Mouse (Mus musculus) hindbrain, embryonic 13.5 days (tissue): ENCODE results near the gene Stard3nl. TPM values are rescaled to one million over a fixed set of nuclear protein-coding genes. Genes with fewer than 3 reads are reported as not detected.

Source experiments
- ATAC-seq: fragments of 200-750 bp; cut with Nextera tagmentation; 2 replicates; pipeline ENCODE4 v1.8.0; 2017; ENCODE audit warnings: moderate TSS enrichment; ENCODE audit not compliant: low FRiP score
- H3K27ac ChIP-seq: fragments of 300-500 bp; sonication (generic); 2 replicates; pipeline ENCODE4 v1.5.1; 2015; ENCODE audit warnings: inconsistent platforms, mild to moderate bottlenecking, moderate library complexity
- H3K27me3 ChIP-seq: fragments of 300-500 bp; sonication (generic); 2 replicates; pipeline ENCODE4 v1.6.1; 2015; ENCODE audit warnings: mild to moderate bottlenecking, inconsistent platforms
- H3K36me3 ChIP-seq: fragments of 300-500 bp; sonication (generic); 2 replicates; pipeline ENCODE4 v1.6.1; 2015; ENCODE audit warnings: mild to moderate bottlenecking, inconsistent platforms
- H3K4me1 ChIP-seq: fragments of 300-500 bp; sonication (generic); replicated peaks from 2 replicates; pipeline ENCODE4 v1.6.1; 2015; ENCODE audit warnings: inconsistent platforms
- H3K4me2 ChIP-seq: fragments of 300-500 bp; sonication (generic); 2 replicates; pipeline ENCODE4 v1.6.1; 2015; ENCODE audit warnings: inconsistent platforms, mild to moderate bottlenecking, moderate library complexity
- H3K4me3 ChIP-seq: fragments of 300-500 bp; sonication (generic); 2 replicates; pipeline ENCODE4 v1.5.1; 2015; ENCODE audit warnings: mild to moderate bottlenecking, inconsistent platforms
- H3K9ac ChIP-seq: fragments of 300-500 bp; sonication (generic); 2 replicates; pipeline ENCODE4 v1.6.1; 2015; ENCODE audit warnings: mild to moderate bottlenecking, inconsistent platforms
- H3K9me3 ChIP-seq: fragments of 300-500 bp; sonication (generic); 2 replicates; pipeline ENCODE4 v1.6.1; 2016; ENCODE audit warnings: inconsistent platforms
- WGBS: fragments of 180-500 bp; shearing (Covaris S2); methylation state at CpG from one replicate; pipeline ENCODE4 v1.1.7; 2015; 5-methylcytosine and 5-hydroxymethylcytosine counted together
- polyA plus RNA-seq: library from polyadenylated mRNA; unstranded; fragments of >200 nt; fragmentation: Nextera tagmentation; extraction: Ambion mirVana; gene quantifications from 2 replicates; pipeline ENCODE4 v1.2.1, GENCODE M21; 2015

Gene Stard3nl
- polyA plus RNA-seq, 1 experiment from 2014 or later = 198 TPM

DNA sequence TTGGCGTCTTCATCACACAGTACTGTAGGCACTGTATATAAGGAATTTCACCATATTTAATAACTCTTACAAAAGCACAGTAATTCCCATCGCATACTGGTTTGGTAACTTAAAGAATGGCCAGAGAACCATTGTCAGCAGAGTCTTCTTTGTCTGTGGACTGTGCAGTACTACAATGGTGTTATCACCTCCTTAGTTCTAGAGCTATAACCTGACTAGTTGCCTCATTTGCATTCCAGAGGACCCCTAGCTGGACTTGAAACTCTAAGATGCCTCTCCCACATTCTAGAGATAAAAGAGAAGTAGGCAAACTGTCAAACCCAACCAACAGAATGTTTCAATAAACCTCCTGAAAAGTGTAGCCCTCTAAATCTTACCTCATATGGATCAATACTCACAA is 12.4 kb upstream of the Stard3nl start:
- H3K36me3 ChIP-seq = 0 out of 2 replicates have a peak, but pooled peaks cover 2% of the 10 kb centered on the region
- H3K27ac ChIP-seq = no peak overlapping the region
- no peaks in the 10 kb centered on the region for H3K4me1 ChIP-seq
- H3K9me3 ChIP-seq = no peaks in the 10 kb centered on the region
- 96% methylated on average over 2 of the region's 2 CpGs for WGBS
- ATAC-seq = no peak
- no peaks in the 10 kb centered on the region for H3K27me3 ChIP-seq
- no peak overlapping the region for H3K4me3 ChIP-seq
- no peak overlapping the region for H3K4me2 ChIP-seq
- H3K9ac ChIP-seq = no peak overlapping the region

DNA sequence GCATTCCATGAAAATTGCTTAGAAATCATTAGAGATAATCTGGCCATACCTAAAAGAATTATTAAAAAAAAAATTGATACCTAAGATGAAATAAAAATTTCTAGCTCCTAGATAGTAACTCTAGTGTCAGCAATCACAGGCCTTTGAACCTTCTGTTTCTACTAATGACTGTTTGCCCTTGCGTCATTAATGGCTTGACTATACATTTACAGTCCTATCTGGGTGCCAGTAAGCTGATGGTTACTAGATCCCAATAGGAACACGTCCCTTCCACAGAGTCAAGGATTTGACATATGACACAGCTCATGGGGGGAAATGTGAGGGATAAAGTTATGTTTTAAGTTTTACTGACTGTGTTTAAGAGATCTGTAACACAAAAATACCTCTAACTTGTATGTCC is 9.0 kb upstream of the Stard3nl start:
- H3K9ac ChIP-seq = no peak overlapping the region
- H3K27me3 ChIP-seq = no peaks in the 10 kb centered on the region
- 87% methylated on average over 2 of the region's 2 CpGs for WGBS
- ATAC-seq = no peak
- H3K36me3 ChIP-seq = 0 out of 2 replicates have a peak, but pooled peaks cover 2% of the 10 kb centered on the region
- H3K27ac ChIP-seq = no peak overlapping the region
- no peaks in the 10 kb centered on the region for H3K4me1 ChIP-seq
- H3K4me3 ChIP-seq = no peak overlapping the region
- H3K9me3 ChIP-seq = no peaks in the 10 kb centered on the region
- H3K4me2 ChIP-seq = no peak overlapping the region

DNA sequence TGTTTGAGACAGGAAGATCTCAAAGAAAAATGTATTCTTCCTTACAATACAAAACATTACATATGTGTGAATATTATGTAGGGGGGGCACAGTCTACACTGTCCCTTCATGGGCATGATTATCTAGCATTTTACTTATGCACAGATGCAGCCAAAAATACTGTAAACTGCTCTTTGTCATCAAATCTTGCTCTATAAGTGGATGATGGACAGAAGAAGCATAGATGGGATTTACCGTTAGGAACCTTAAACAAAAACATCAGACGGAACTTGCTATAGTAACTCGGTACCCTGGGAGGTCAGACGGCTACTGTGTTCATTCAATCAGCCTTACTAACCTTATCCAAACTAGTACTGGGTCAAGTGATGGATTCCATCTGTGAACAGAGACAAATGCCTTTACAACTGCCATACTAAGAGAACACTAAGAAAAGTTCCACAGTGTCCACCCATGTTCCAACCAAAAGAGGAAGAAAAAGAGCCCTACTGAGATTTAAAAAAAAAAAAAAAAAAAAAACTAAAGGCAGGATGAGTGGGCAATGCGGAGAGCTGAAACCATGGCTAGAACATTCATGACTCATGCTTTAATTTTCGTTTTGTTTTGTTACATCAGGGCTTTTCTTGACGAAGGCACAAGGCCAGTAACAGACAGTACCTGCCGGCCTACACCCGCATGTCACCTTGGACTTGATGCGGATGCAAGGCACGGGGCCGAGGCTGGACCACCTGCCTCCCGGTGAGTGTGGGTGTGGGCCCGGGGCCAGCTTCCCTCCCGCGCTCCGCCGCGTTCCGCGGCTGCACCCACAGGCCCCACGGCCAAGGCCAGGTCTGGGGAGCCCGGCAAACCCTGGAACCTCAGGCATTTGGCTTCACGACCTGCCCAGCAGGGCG is 552 bp downstream of the Stard3nl start:
- peak overlapping the region; percentile 73 for H3K4me2 ChIP-seq
- WGBS = under 1% methylated on average over 25 of the region's 25 CpGs
- peak overlapping the region; percentile 84 for H3K4me3 ChIP-seq
- H3K27me3 ChIP-seq = no peaks in the 10 kb centered on the region
- H3K9ac ChIP-seq = peak overlapping the region; percentile 93
- no peaks in the 10 kb centered on the region for H3K36me3 ChIP-seq
- H3K9me3 ChIP-seq = no peaks in the 10 kb centered on the region
- peak; percentile 92 for ATAC-seq
- H3K27ac ChIP-seq = peak overlapping the region; percentile 94
- peaks cover 29% of the 10 kb centered on the region for H3K4me1 ChIP-seq

DNA sequence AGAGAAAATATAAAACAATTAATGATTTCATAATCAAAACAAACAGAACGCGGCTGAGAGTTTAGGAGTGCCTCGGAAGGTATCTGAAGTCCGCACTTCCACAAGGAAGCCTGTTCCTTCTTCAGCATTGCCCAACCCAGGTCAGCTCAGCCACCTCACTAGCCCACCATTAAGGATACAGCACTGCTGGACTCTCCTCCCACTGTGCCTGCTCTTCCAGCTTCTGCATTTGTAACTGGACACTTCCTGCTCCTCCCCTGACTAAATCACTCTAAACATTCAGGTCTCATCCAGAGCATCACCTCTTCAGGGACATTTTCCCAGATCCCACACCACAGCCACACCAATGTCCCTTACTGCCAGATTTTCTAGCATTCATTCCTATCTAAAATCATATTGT is 1.4 kb downstream of the Stard3nl start:
- no peaks in the 10 kb centered on the region for H3K36me3 ChIP-seq
- peak overlapping the region; percentile 73 for H3K4me2 ChIP-seq
- peaks cover 33% of the 10 kb centered on the region for H3K4me1 ChIP-seq
- H3K27me3 ChIP-seq = no peaks in the 10 kb centered on the region
- ATAC-seq = no peak
- 68% methylated on average over 4 of the region's 4 CpGs for WGBS
- H3K4me3 ChIP-seq = peak overlapping the region; percentile 84
- no peaks in the 10 kb centered on the region for H3K9me3 ChIP-seq
- H3K9ac ChIP-seq = peak overlapping the region; percentile 65
- no peak overlapping the region for H3K27ac ChIP-seq

DNA sequence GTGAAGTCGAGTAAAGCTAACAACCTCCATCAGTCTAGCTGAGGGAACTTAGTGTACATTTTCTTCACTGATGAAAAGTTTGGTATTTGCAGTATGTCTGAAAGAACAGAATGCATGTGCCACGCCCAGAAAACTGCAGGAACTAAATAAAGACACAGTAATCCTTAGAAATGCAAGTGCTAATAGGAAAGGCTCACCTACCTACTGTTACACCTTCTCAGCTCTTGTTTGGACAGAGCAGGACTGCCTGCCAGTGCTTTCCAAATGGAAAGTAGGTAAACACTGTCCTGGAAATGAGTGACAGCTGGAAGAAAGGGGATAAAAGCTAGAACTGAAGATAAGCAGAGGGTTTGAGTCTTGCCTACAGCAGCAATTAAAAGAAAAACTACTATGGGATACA is 1.9 kb downstream of the Stard3nl start:
- H3K4me3 ChIP-seq = peak overlapping the region; percentile 84
- H3K4me2 ChIP-seq = peak overlapping the region; percentile 73
- 90% methylated on average over 2 of the region's 2 CpGs for WGBS

DNA sequence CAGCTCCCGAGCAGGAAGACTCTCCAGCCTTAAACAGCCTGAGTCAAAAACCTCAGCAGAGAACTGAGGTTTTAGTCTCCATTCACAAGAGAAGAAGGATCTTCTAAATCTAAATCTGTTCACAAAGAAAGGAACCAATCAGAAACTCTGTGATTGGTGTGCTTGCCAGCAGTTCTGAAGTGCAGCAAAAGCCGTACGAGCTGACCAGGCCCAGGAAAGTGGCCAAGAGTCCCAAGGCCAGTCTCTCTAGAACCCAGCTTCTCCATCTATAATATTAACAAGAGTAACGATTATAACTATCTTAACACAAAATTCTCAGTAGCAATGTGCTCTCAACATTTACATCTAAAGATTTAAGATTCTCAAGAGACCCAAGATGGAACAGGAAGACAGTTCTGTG is 4.0 kb downstream of the Stard3nl start:
- Histone ChIP-seq H3K4me3 (no peak overlapping the region), H3K27me3 (no peaks in the 10 kb centered on the region), H3K9me3 (no peaks in the 10 kb centered on the region), H3K36me3 (no peaks in the 10 kb centered on the region), H3K9ac (no peak overlapping the region), H3K4me2 (no peak overlapping the region), H3K27ac (no peak overlapping the region), H3K4me1 (peaks cover 29% of the 10 kb centered on the region)
- no peak for ATAC-seq
- WGBS = 84% methylated on average over 4 of the region's 4 CpGs

More for the DNA sequence above, 1.9 kb downstream of the Stard3nl start:
- Histone ChIP-seq H3K4me1 (peaks cover 33% of the 10 kb centered on the region), H3K27ac (no peak overlapping the region), H3K27me3 (no peaks in the 10 kb centered on the region), H3K9me3 (no peaks in the 10 kb centered on the region), H3K36me3 (no peaks in the 10 kb centered on the region), H3K9ac (peak overlapping the region; percentile 65)
- no peak for ATAC-seq

DNA sequence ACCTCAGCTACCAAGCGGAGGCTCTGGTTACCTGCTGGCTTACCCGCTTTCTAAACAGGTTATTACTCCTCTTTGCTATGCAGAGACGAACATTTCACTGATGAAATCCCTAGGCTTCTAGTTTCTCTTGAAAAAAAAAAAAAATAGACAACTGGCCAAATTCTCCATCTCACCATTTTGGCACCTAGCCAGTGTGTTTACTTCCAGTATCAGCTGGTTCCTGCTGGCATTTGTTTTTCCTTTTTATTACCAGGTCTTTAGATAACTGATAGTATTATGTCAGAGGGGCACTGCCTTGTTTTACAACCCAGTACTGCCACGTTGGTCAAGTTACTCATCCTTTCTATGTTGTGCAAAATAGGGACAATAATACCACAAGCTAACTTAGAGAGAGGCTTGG is 5.3 kb downstream of the Stard3nl start:
- Histone ChIP-seq H3K36me3 (no peaks in the 10 kb centered on the region), H3K27me3 (no peaks in the 10 kb centered on the region), H3K9me3 (no peaks in the 10 kb centered on the region), H3K4me2 (no peak overlapping the region), H3K27ac (0 out of 2 replicates have a peak overlapping the region, but pooled peaks have one; percentile 4), H3K9ac (no peak overlapping the region), H3K4me3 (no peak overlapping the region), H3K4me1 (peaks cover 29% of the 10 kb centered on the region)
- no peak for ATAC-seq
- 58% methylated on average over 4 of the region's 4 CpGs for WGBS

DNA sequence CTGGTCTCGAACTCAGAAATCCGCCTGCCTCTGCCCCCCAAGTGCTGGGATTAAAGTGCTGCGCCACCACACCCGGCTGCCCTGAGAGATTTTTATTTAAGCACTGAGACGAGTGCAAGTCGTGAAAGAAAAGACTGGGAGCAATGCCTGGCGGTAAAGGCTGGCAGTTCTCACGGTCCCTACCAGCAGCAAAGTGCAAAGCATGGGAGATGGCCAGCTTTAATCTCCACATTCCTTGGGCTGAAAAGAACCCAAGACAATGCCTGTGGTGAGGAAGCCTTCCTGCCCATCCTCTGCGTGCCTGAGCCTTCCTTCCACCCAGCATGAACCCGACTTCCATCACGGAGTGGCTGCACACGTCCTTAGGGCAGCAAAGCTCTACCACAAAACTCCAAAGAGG is 5.7 kb downstream of the Stard3nl start:
- Histone ChIP-seq H3K4me1 (peaks cover 28% of the 10 kb centered on the region), H3K9me3 (no peaks in the 10 kb centered on the region), H3K9ac (no peak overlapping the region), H3K36me3 (no peaks in the 10 kb centered on the region), H3K4me2 (no peak overlapping the region), H3K27me3 (no peaks in the 10 kb centered on the region), H3K27ac (0 out of 2 replicates have a peak overlapping the region, but pooled peaks have one; percentile 4), H3K4me3 (no peak overlapping the region)
- ATAC-seq = no peak
- 45% methylated on average over 12 of the region's 12 CpGs for WGBS

DNA sequence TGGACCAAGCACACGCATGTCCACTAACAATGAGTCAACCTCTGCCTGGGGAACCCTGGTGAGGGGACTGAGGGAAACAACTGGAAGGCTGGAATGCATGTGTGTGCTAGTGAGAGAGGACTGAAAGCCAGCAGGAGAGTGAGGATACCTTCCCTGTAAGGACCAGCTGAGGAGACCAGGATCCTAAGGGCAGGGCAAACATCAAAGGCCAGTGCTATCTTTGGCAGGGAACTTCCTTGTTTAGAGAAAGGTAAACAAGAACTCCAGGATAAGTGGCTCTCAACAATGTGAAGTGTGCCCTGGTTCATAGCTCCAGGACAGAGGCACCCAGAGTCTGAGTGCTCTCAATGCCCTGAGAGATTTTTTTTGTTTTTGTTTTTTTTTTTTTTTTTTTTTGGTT is 6.2 kb downstream of the Stard3nl start:
- WGBS = 74% methylated on average over 1 of the region's 1 CpGs
- ATAC-seq = no peak
- no peak overlapping the region for H3K27ac ChIP-seq

DNA sequence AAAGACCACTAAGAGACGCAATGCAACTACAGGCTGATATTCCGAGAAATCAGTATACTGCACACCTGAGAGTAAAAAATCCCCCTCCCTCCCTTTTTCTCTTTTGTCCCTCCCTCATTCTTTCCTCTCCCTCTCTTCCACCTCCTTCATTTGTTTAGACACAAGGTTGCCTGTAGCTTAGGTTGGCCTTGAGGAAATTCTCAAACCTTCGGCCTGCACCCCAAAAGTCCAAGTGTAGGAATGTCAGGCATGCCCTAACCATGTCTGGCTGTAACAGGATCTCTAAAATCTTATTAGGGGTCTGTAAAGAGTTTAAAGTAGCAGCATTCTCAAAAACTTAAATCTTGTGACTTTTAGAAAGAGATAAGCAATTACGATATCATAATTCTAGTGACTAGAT is 10.4 kb downstream of the Stard3nl start:
- H3K36me3 ChIP-seq = no peaks in the 10 kb centered on the region
- no peak overlapping the region for H3K4me3 ChIP-seq
- H3K4me2 ChIP-seq = no peak overlapping the region
- H3K27ac ChIP-seq = no peak overlapping the region
- H3K9ac ChIP-seq = no peak overlapping the region
- peaks cover 9% of the 10 kb centered on the region for H3K4me1 ChIP-seq
- 95% methylated on average over 4 of the region's 4 CpGs for WGBS
- H3K9me3 ChIP-seq = no peaks in the 10 kb centered on the region
- no peaks in the 10 kb centered on the region for H3K27me3 ChIP-seq
- ATAC-seq = no peak

More for the DNA sequence above, 6.2 kb downstream of the Stard3nl start:
- Histone ChIP-seq H3K4me3 (no peak overlapping the region), H3K4me2 (no peak overlapping the region), H3K9me3 (no peaks in the 10 kb centered on the region), H3K36me3 (no peaks in the 10 kb centered on the region), H3K27me3 (no peaks in the 10 kb centered on the region), H3K9ac (no peak overlapping the region), H3K4me1 (peaks cover 26% of the 10 kb centered on the region)

DNA sequence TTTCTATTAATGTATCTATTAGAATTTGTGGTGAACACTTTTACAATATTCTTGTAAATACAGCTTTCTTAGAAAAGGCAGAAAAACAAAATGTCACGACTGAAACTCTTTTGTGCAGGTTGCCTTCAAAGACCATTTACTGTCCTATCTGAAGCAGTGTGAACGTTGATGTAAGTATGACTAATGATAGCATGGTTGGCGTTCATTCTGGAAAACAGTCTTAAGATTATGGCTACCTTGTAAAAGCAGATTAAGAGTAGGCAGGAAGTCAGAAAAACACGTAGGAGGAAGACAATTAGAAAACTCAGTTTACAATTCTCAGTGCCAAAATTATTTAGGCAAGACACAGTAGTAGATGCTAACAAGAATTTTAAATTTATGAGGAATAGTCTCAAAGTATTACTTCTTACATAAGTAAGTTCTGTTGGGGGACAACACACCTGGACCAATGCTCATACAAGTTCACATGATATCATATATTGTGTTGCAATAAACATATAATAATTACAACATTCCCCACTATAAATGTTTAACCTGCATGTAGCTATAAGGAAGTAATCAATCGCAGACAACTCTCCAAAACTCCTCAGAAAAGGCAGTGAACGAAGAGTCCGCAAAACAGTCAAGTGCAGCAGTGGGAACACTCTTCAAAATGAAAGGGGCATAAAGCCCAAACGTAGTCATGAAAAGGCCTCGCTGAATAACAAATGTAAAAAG is 14.3 kb downstream of the Stard3nl start:
- H3K36me3 ChIP-seq = no peaks in the 10 kb centered on the region; the same call in 1 of the 2 replicates
- no peaks in the 10 kb centered on the region for H3K27me3 ChIP-seq
- H3K4me1 ChIP-seq = peaks cover 6% of the 10 kb centered on the region; the same call in 1 of the 2 replicates
- no peak overlapping the region for H3K4me2 ChIP-seq
- no peak overlapping the region for H3K9ac ChIP-seq
- 86% methylated on average over 9 of the region's 9 CpGs for WGBS
- no peaks in the 10 kb centered on the region for H3K9me3 ChIP-seq
- no peak for ATAC-seq
- no peak overlapping the region for H3K4me3 ChIP-seq
- H3K27ac ChIP-seq = no peak overlapping the region

DNA sequence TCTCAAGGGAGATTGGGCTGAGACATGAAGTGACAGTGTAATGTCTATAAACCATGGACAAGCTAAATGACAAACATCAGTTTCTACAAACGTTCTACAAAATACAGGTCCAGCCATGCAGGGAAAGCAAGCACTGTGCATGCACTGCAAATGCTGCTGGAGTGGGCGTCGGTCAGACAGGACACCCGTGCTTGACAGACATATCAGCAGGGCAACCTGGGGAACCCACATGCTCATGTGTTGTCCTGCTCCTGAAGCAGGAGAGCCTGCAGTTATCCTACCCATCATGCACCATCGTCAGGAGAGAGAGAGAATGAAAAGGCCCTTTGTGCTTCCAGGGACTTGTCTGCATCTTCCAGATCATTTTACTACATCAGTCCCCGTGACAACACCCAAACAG is 16.3 kb downstream of the Stard3nl start:
- Histone ChIP-seq H3K4me1 (peaks cover 6% of the 10 kb centered on the region; the same call in 1 of the 2 replicates), H3K4me2 (no peak overlapping the region), H3K27ac (peak overlapping the region; percentile 4; the same call in 1 of the 2 replicates), H3K4me3 (no peak overlapping the region), H3K36me3 (peaks cover 9% of the 10 kb centered on the region), H3K27me3 (no peaks in the 10 kb centered on the region), H3K9ac (no peak overlapping the region), H3K9me3 (no peaks in the 10 kb centered on the region)
- 74% methylated on average over 6 of the region's 6 CpGs for WGBS
- ATAC-seq = no peak
